Mouse (Mus musculus): ENCODE data around the gene Il18. TPM values are rescaled to one million over a fixed set of nuclear protein-coding genes. Genes with fewer than 3 reads are reported as not detected.
"Not testable (repeated sequence)": the region's sequence is repeated elsewhere in the genome, so short reads cannot be mapped to it uniquely, and the experiment has no call there.

Gene Il18
- polyA plus RNA-seq, 2 experiments, result 4.9 to 9.7 TPM

- WGBS (ENCODE audit: insufficient replicate concordance), result 0% methylated on average over 6 of the region's 6 CpGs
- Histone ChIP-seq H3K36me3 (replicated peaks; ENCODE audit: control insufficient read depth, insufficient read depth, low read depth) (peaks cover 36% of the 10 kb centered on the region), H3K4me1 (replicated peaks; ENCODE audit: control insufficient read depth in 2 of 2, insufficient read depth in 2 of 2, low read length in 1 of 2) (peaks cover 24 to 26% of the 10 kb centered on the region in 2 experiments), H3K4me3 (ENCODE audit: insufficient read depth in 1 of 2, low read depth in 2 of 2, low read length in 2 of 2) (peak overlapping the region; percentile 84 to 96), H3K9ac (replicated peaks) (peak overlapping the region; percentile 67), H3K9me3 (ENCODE audit: control insufficient read depth, low read length) (no peaks in the 10 kb centered on the region), H3K27ac (peak overlapping the region; percentile 64), H3K27me3 (ENCODE audit: control insufficient read depth, insufficient read depth, low read length) (no peaks in the 10 kb centered on the region), H3K4me2 (ENCODE audit: low read depth) (peak overlapping the region; percentile 87)
- no peak for TF ChIP-seq CTCF (IDR thresholded peaks at IDR 0.05; ENCODE audit: low read depth)
- no peak for TF ChIP-seq EP300 (IDR thresholded peaks at IDR 0.05; ENCODE audit: low read depth)
- DNase-seq (ENCODE audit: low read depth in 3 of 3, low spot score in 3 of 3), result no peak
- peak; percentile 4; the same call in 1 of the 2 replicates for ATAC-seq (ENCODE audit: insufficient read depth)
Observed at GRCm38 (mm10) chr9:50604338-50604737, 49.7 kb downstream of the Il18 start.

GRCm38 (mm10) chr9:50612115-50612514, 57.5 kb downstream of the Il18 start:
- peaks cover 3% of the 10 kb centered on the region in 2 experiments; a peak in 3 of 4 replicates for H3K4me1 ChIP-seq (replicated peaks; ENCODE audit: control insufficient read depth in 2 of 2, insufficient read depth in 2 of 2, low read length in 1 of 2)
- DNase-seq (ENCODE audit: low read depth in 3 of 3, low spot score in 3 of 3) (no peak), ATAC-seq (ENCODE audit: insufficient read depth) (no peak)
- H3K4me3 ChIP-seq (ENCODE audit: insufficient read depth in 1 of 2, low read depth in 2 of 2, low read length in 2 of 2), result no peak overlapping the region
- H3K4me2 ChIP-seq (ENCODE audit: low read depth), result no peak overlapping the region
- H3K27ac ChIP-seq, result no peak overlapping the region
- no peak for TF ChIP-seq EP300 (IDR thresholded peaks at IDR 0.05; ENCODE audit: low read depth)
- TF ChIP-seq CTCF (IDR thresholded peaks at IDR 0.05; ENCODE audit: low read depth), result no peak
- no peak overlapping the region for H3K9ac ChIP-seq (replicated peaks)
- no peaks in the 10 kb centered on the region for H3K9me3 ChIP-seq (ENCODE audit: control insufficient read depth, low read length)
- H3K36me3 ChIP-seq (replicated peaks; ENCODE audit: control insufficient read depth, insufficient read depth, low read depth), result peaks cover 52% of the 10 kb centered on the region
- 87% methylated on average over 4 of the region's 4 CpGs for WGBS (ENCODE audit: insufficient replicate concordance)
- no peaks in the 10 kb centered on the region for H3K27me3 ChIP-seq (ENCODE audit: control insufficient read depth, insufficient read depth, low read length)

DNA sequence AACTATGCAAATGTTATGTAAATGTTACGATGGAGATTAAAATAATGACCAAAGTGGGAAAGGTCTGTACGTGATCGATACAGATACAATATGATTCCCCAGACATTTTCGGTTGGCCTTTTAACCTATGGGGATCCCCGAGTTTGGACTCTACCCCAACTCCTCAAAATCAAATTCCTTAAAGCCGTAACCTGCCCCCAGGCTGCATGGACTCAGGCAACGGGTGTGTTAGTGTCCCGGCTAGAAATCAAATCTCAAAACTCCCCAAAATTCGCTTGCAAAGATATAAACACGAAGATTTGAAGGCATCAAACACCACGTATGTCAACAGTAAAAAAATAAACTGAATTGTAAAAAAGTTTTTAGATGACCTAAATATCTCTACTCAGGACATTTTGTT, 61.5 kb downstream of the Il18 start:
- 29% methylated on average over 11 of the region's 11 CpGs for WGBS (ENCODE audit: insufficient replicate concordance)
- no peak for TF ChIP-seq CTCF (IDR thresholded peaks at IDR 0.05; ENCODE audit: low read depth)
- TF ChIP-seq EP300 (IDR thresholded peaks at IDR 0.05; ENCODE audit: low read depth), result no peak
- DNase-seq (ENCODE audit: low read depth in 3 of 3, low spot score in 3 of 3), result no peak

DNA sequence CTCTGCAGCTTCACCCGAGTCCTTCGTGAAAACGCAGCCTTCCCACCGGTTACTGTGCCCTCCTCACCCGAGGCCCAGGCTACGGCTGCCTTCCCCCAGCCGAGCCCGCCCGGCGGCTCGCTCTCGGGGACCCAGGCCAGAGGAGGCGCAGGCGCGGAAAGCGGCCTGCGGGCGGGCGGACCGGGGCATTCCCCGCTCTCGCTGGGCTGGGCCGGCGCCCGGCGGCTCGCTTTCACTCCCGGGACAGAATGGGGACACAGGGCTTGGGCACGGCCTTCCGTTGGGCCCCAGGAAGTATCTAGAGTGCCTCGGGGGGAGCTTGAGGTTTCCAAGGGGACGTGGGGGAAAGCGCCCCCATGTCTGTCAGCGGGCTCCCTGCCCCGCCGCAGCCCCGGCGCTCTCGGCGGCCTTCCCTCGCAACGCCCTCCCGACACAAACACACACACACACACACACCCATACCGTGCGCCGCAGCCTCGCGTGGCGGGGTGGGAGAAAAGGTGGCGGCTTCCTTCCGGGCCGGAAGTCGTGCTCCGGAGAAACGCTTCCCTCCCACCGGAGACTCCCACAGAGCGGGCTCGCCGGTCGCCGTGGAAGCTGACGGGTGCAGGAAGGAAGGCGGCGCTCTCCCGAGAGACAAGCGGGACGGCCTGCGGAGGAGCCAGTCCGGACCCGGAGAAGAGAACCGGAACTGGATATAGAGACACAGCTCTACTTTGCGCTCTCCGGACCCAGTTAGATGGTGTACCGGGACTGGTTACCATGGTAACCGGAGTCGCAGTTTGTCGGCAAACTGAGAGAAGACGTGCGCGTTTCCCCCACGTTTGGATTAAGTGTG, 62.4 kb downstream of the Il18 start, which contains the start of the genes Pih1d2 and Nkapd1:
Gene Pih1d2 (plus strand): TSS at position 556 of the 838 bp plus-strand sequence.
Gene Nkapd1 (minus strand): TSS at position 699 of the 838 bp plus-strand sequence.
- H3K27me3 ChIP-seq (ENCODE audit: control insufficient read depth, insufficient read depth, low read length), result no peaks in the 10 kb centered on the region
- TF ChIP-seq CTCF (IDR thresholded peaks at IDR 0.05; ENCODE audit: low read depth) (peak; percentile 33; the same call in 1 of the 2 replicates), EP300 (IDR thresholded peaks at IDR 0.05; ENCODE audit: low read depth) (no peak)
- H3K9ac ChIP-seq (replicated peaks), result peak within 1 kb of the TSS; percentile 92
- peak within 1 kb of the TSS; percentile 90 to 97 for H3K4me3 ChIP-seq (ENCODE audit: insufficient read depth in 1 of 2, low read depth in 2 of 2, low read length in 2 of 2)
- H3K36me3 ChIP-seq (replicated peaks; ENCODE audit: control insufficient read depth, insufficient read depth, low read depth), result peaks cover 22% of the 10 kb centered on the region
- DNase-seq (ENCODE audit: low read depth in 3 of 3, low spot score in 3 of 3), result peak; percentile 81 to 86 (median 86)
- peak within 1 kb of the TSS; percentile 79 for H3K4me2 ChIP-seq (ENCODE audit: low read depth)
- under 1% methylated on average over 72 of the region's 81 CpGs for WGBS (ENCODE audit: insufficient replicate concordance)
- H3K4me1 ChIP-seq (replicated peaks; ENCODE audit: control insufficient read depth in 2 of 2, insufficient read depth in 2 of 2, low read length in 1 of 2), result peaks cover 3% of the 10 kb centered on the region in 2 experiments; a peak in 3 of 4 replicates
- no peaks in the 10 kb centered on the region for H3K9me3 ChIP-seq (ENCODE audit: control insufficient read depth, low read length)
- peak within 1 kb of the TSS; percentile 61 for H3K27ac ChIP-seq
- peak; percentile 91 for ATAC-seq (ENCODE audit: insufficient read depth)

More for the DNA sequence above, 61.5 kb downstream of the Il18 start:
- Histone ChIP-seq H3K4me2 (ENCODE audit: low read depth) (peak overlapping the region; percentile 79), H3K4me1 (replicated peaks; ENCODE audit: control insufficient read depth in 2 of 2, insufficient read depth in 2 of 2, low read length in 1 of 2) (peaks cover 3% of the 10 kb centered on the region in 2 experiments; a peak in 3 of 4 replicates), H3K27me3 (ENCODE audit: control insufficient read depth, insufficient read depth, low read length) (no peaks in the 10 kb centered on the region), H3K27ac (peak overlapping the region; percentile 61), H3K9ac (replicated peaks) (peak overlapping the region; percentile 92), H3K4me3 (ENCODE audit: insufficient read depth in 1 of 2, low read depth in 2 of 2, low read length in 2 of 2) (peak overlapping the region; percentile 90 to 97), H3K9me3 (ENCODE audit: control insufficient read depth, low read length) (no peaks in the 10 kb centered on the region), H3K36me3 (replicated peaks; ENCODE audit: control insufficient read depth, insufficient read depth, low read depth) (peaks cover 26% of the 10 kb centered on the region)
- ATAC-seq (ENCODE audit: insufficient read depth), result no peak

- no peak overlapping the region for H3K9ac ChIP-seq (replicated peaks)
Observed at GRCm38 (mm10) chr9:50617794-50618330, 63.2 kb downstream of the Il18 start.

GRCm38 (mm10) chr9:50630903-50631302, 76.3 kb downstream of the Il18 start:
- not testable (repeated sequence) for H3K27me3 ChIP-seq (ENCODE audit: control insufficient read depth, insufficient read depth, low read length); H3K27ac ChIP-seq; ATAC-seq (ENCODE audit: insufficient read depth); H3K4me1 ChIP-seq (replicated peaks; ENCODE audit: control insufficient read depth in 2 of 2, insufficient read depth in 2 of 2, low read length in 1 of 2); H3K9ac ChIP-seq (replicated peaks); H3K36me3 ChIP-seq (replicated peaks; ENCODE audit: control insufficient read depth, insufficient read depth, low read depth); H3K4me2 ChIP-seq (ENCODE audit: low read depth); H3K9me3 ChIP-seq (ENCODE audit: control insufficient read depth, low read length); H3K4me3 ChIP-seq (ENCODE audit: insufficient read depth in 1 of 2, low read depth in 2 of 2, low read length in 2 of 2); DNase-seq (ENCODE audit: low read depth in 3 of 3, low spot score in 3 of 3)
- WGBS (ENCODE audit: insufficient replicate concordance), result 73% methylated on average over 6 of the region's 8 CpGs

More at GRCm38 (mm10) chr9:50617794-50618330, 63.2 kb downstream of the Il18 start:
- DNase-seq (ENCODE audit: low read depth in 3 of 3, low spot score in 3 of 3) (no peak), ATAC-seq (ENCODE audit: insufficient read depth) (no peak)
- H3K36me3 ChIP-seq (replicated peaks; ENCODE audit: control insufficient read depth, insufficient read depth, low read depth), result peaks cover 20% of the 10 kb centered on the region
- WGBS (ENCODE audit: insufficient replicate concordance), result 55% methylated on average over 9 of the region's 9 CpGs
- peak overlapping the region; percentile 10 to 90; a peak in 2 of 4 replicates for H3K4me3 ChIP-seq (ENCODE audit: insufficient read depth in 1 of 2, low read depth in 2 of 2, low read length in 2 of 2)
- H3K4me1 ChIP-seq (replicated peaks; ENCODE audit: control insufficient read depth in 2 of 2, insufficient read depth in 2 of 2, low read length in 1 of 2), result peaks cover 3% of the 10 kb centered on the region in 2 experiments; a peak in 3 of 4 replicates
- H3K9me3 ChIP-seq (ENCODE audit: control insufficient read depth, low read length), result no peaks in the 10 kb centered on the region
- H3K27ac ChIP-seq, result no peak overlapping the region
- H3K4me2 ChIP-seq (ENCODE audit: low read depth), result peak overlapping the region; percentile 79
- H3K27me3 ChIP-seq (ENCODE audit: control insufficient read depth, insufficient read depth, low read length), result no peaks in the 10 kb centered on the region
- TF ChIP-seq CTCF (IDR thresholded peaks at IDR 0.05; ENCODE audit: low read depth) (no peak), EP300 (IDR thresholded peaks at IDR 0.05; ENCODE audit: low read depth) (no peak)

Data from liver, embryonic 14.5 days (tissue).